Mouse (Mus musculus) heart, embryonic 14.5 days (tissue): ENCODE measurements around the gene Adam12. TPM values are rescaled to one million over a fixed set of nuclear protein-coding genes. Genes with fewer than 3 reads are reported as not detected.

Experiments
- ATAC-seq: fragments of 200-750 bp; cut with Nextera tagmentation; 2 replicates; pipeline ENCODE4 v1.8.0; 2017; ENCODE audit warnings: low read depth, moderate TSS enrichment; ENCODE audit not compliant: insufficient number of reproducible peaks, insufficient read depth, low FRiP score
- H3K27ac ChIP-seq, 2 experiments: fragments of 200-500 bp in 1 of 2; fragments of 300-500 bp in 1 of 2; sonication (generic) in 1 of 2; replicated peaks in 1 of 2; 2 replicates each; pipeline ENCODE4 v1.5.1; 2012 to 2014; ENCODE audit warnings: low read depth in 2 of 2, low read length in 2 of 2, control low read depth in 1 of 2, mild to moderate bottlenecking in 1 of 2, mixed read lengths in 1 of 2; ENCODE audit not compliant: control insufficient read depth in 1 of 2, insufficient read depth in 1 of 2
- H3K27me3 ChIP-seq: fragments of 300-500 bp; sonication (generic); 2 replicates; pipeline ENCODE4 v1.6.1; 2014; ENCODE audit warnings: mild to moderate bottlenecking, low read length, control low read depth; ENCODE audit not compliant: control insufficient read depth, insufficient read depth
- H3K36me3 ChIP-seq: fragments of 300-500 bp; sonication (generic); 2 replicates; pipeline ENCODE4 v1.6.1; 2014; ENCODE audit warnings: mild to moderate bottlenecking, control low read depth, low read length, mixed read lengths; ENCODE audit not compliant: control insufficient read depth, insufficient read depth
- H3K4me1 ChIP-seq, 2 experiments: fragments of 200-500 bp in 1 of 2; fragments of 300-500 bp in 1 of 2; sonication (generic) in 1 of 2; 2 replicates each; pipeline ENCODE4 v1.6.1; 2012 to 2014; ENCODE audit warnings: low read length in 2 of 2, control low read depth in 1 of 2, mixed read lengths in 1 of 2; ENCODE audit not compliant: control insufficient read depth in 2 of 2, insufficient read depth in 2 of 2
- H3K4me2 ChIP-seq: fragments of 300-500 bp; sonication (generic); 2 replicates; pipeline ENCODE4 v1.6.1; 2014; ENCODE audit warnings: mild to moderate bottlenecking, low read length
- H3K4me3 ChIP-seq, 2 experiments: fragments of 200-500 bp in 1 of 2; fragments of 300-500 bp in 1 of 2; sonication (generic) in 1 of 2; 2 replicates each; pipeline ENCODE4 v1.5.1; 2012 to 2014; ENCODE audit warnings: low read length in 2 of 2, mild to moderate bottlenecking in 2 of 2, control low read depth in 1 of 2, low read depth in 1 of 2, moderate library complexity in 1 of 2; ENCODE audit not compliant: control insufficient read depth in 1 of 2, insufficient read depth in 1 of 2
- H3K9ac ChIP-seq: fragments of 300-500 bp; sonication (generic); 2 replicates; pipeline ENCODE4 v1.6.1; 2014; ENCODE audit warnings: mild to moderate bottlenecking, low read length
- H3K9me3 ChIP-seq: fragments of 300-500 bp; sonication (generic); 2 replicates; pipeline ENCODE4 v1.6.1; 2016; ENCODE audit warnings: low read length, control low read depth; ENCODE audit not compliant: control insufficient read depth
- WGBS: fragments of 180-500 bp; shearing (Covaris S2); extraction: QIAGEN DNeasy Blood & Tissue Kit; methylation state at CpG from one replicate; pipeline ENCODE4 v1.1.7; 2014; 5-methylcytosine and 5-hydroxymethylcytosine counted together
- polyA plus RNA-seq: library from polyadenylated mRNA; unstranded; fragments of >200 nt; fragmentation: Nextera tagmentation; extraction: Ambion mirVana; gene quantifications from 2 replicates; pipeline ENCODE4 v1.2.1, GENCODE M21; 2014

The Adam12 gene
- polyA plus RNA-seq, 1 experiment from 2014 or later: 7.3 TPM

DNA sequence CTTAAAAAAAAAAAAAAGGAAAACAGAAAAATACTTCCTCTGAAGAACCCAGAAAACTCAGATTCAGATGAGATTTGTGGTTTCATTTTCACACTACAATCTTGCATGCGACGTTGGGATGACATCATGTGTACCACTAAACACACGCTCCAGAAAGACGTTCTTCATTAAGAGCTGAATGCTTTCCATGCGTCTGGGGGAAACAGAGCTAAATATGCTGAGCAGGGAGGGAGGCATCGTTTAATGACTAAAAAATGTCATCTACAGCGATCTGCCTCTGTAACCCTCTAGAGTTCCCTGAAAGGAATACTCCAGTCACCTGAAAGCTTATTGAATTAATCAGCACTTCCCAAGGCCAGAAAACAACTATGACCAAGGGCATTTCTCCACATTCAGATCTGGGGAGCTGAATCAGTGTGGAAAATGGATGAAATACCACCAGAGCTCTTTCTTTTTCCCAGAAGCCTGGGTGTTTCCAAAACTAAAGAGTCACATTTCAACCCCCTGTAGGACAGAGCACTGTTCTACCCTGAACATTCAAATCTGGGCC, 203.6 kb downstream of the Adam12 start:
- Histone ChIP-seq H3K9me3 (no peaks in the 10 kb centered on the region), H3K4me3 (no peak overlapping the region), H3K27me3 (no peaks in the 10 kb centered on the region), H3K27ac (no peak overlapping the region), H3K4me1 (peaks cover 10 to 13% of the 10 kb centered on the region in 2 experiments), H3K36me3 (no peaks in the 10 kb centered on the region), H3K4me2 (no peak overlapping the region), H3K9ac (no peak overlapping the region)
- ATAC-seq: no peak
- WGBS: 73% methylated on average over 7 of the region's 7 CpGs

DNA sequence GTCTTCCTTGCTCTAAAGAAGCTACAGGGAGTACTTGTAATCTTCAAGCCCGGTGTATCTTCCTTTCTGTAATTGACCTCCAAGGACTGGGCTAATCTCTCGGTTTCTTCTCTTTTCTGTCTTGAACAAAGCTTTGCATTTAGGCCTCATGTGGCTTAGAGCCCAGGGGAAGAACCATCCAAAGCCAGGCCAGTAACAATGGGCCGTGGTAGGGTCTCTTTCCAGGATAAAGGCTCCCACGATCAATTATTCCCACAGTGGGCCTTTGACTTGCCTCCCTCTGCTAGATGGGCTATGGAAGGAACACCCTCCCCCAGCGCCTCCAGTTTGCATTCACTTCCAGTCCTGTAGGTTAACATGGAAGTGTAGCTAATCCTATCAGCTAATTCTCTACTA, 204.9 kb downstream of the Adam12 start:
- no peak overlapping the region for H3K4me3 ChIP-seq
- no peaks in the 10 kb centered on the region for H3K36me3 ChIP-seq
- 62% methylated on average over 5 of the region's 5 CpGs for WGBS
- no peaks in the 10 kb centered on the region for H3K9me3 ChIP-seq
- peak overlapping the region in 1 of 2 experiments; percentile 62; a peak in 1 of 4 replicates for H3K27ac ChIP-seq
- no peaks in the 10 kb centered on the region for H3K27me3 ChIP-seq
- ATAC-seq: no peak
- no peak overlapping the region for H3K9ac ChIP-seq
- H3K4me2 ChIP-seq: no peak overlapping the region
- H3K4me1 ChIP-seq: peaks cover 10 to 13% of the 10 kb centered on the region in 2 experiments

DNA sequence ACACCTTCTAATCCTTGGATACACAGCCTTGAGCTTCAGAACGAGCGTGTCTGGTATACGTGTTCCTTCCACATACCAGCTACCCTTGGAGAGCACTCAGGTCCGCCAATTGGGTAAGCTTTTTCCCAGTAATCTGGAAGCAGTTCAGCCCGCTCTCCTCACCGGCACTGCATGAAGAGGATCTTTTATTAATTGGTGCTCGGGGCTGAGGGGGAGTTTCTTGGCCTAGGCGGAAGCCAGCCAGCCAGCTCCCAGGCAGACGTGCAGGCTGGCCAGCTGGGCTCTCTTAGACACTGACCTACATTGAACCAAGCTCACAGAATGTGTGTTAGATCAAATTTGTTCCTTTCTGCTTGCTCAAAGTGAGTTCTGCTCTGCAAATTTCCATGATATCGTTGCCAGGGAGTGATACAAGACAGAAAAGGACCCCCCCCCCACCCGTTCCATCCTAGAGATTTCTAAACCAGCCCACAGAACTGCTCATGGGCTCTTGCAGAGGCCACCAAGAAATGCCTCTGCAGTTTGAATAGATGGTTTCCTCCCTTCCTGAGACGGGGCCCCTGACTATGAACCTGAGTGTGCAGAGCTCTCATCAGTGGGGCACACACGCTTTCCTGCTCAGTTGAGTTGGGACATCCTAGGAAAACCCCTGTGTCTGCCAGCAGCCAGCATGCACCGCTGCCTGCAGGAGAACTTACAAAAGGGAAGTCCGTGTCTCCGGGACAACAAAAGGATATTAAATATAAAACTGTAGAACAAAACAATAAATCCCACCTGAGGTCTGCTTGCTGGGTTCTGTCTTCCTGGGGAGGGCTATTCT, 205.5 kb downstream of the Adam12 start:
- H3K9me3 ChIP-seq: no peaks in the 10 kb centered on the region
- ATAC-seq: no peak
- H3K4me3 ChIP-seq: no peak overlapping the region
- H3K4me1 ChIP-seq: peaks cover 6 to 8% of the 10 kb centered on the region in 2 experiments; a peak in 3 of 4 replicates
- no peaks in the 10 kb centered on the region for H3K27me3 ChIP-seq
- WGBS: 53% methylated on average over 16 of the region's 16 CpGs
- no peak overlapping the region for H3K4me2 ChIP-seq
- peak overlapping the region; percentile 43 to 62; a peak in 3 of 4 replicates for H3K27ac ChIP-seq
- no peak overlapping the region for H3K9ac ChIP-seq
- no peaks in the 10 kb centered on the region for H3K36me3 ChIP-seq

DNA sequence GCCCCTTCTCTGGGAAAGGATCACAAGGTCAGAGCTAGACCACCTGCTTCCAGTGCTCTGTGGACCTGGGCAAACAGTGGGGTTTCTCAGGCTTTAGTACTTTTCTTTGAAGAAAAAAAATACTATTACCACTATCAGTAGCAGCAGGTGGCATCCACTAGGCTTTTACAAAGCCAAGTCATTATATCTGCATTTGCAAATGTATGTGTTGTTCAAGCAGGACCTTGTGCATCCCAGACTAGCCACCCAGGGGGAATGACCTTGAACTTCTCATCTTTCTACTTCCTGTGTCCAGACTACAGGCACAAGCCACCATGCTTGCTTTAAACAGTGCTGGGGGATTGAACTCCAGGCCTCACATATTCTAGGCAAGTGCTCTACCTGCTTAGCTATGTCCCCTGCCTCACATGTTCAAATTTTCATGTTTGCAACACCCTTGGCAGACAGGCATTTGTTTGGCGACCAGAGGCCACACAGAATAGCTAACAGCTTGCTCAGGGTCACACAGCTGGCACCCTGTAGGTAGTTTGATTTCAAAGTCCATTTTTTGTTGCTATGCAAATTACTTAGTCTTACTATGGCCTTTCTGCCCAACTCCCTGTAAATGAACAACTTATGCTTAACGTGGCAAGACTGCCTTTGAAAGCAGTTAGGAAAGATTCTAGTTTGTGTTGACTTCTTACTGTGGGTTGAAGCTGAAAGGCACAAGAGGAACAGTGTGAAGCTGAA, 209.6 kb downstream of the Adam12 start:
- 66% methylated on average over 2 of the region's 2 CpGs for WGBS
- Histone ChIP-seq H3K9me3 (no peaks in the 10 kb centered on the region), H3K4me1 (peaks cover 8 to 12% of the 10 kb centered on the region in 2 experiments; a peak in 3 of 4 replicates), H3K4me2 (no peak overlapping the region), H3K9ac (no peak overlapping the region), H3K27ac (no peak overlapping the region), H3K27me3 (no peaks in the 10 kb centered on the region), H3K36me3 (no peaks in the 10 kb centered on the region), H3K4me3 (no peak overlapping the region)
- no peak for ATAC-seq

DNA sequence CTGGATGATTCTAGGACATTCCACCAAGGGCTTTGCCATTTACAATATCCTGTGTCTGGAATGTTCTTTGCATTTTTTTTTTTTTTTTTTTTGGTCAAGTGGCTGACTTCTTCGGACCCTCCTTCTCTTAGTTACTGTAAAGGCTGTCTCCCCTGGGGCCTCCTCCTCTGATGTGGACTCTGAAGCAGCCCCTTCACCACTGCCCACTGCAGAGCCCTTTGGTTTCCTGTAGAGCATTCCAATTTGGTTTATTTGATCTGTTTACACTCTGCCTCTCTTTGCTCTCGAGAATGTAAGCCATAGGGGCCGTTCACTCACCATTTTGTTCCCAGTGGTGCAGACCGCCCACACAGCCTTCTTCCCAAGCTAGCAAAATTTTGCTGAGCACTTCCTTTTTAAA, 216.7 kb downstream of the Adam12 start:
- Histone ChIP-seq H3K27ac (no peak overlapping the region), H3K9me3 (no peaks in the 10 kb centered on the region), H3K27me3 (no peaks in the 10 kb centered on the region), H3K4me2 (no peak overlapping the region), H3K4me1 (peaks cover 0 to 8% of the 10 kb centered on the region in 2 experiments; a peak in 2 of 4 replicates), H3K9ac (no peak overlapping the region), H3K36me3 (no peaks in the 10 kb centered on the region), H3K4me3 (no peak overlapping the region)
- no peak for ATAC-seq
- 64% methylated on average over 4 of the region's 4 CpGs for WGBS

DNA sequence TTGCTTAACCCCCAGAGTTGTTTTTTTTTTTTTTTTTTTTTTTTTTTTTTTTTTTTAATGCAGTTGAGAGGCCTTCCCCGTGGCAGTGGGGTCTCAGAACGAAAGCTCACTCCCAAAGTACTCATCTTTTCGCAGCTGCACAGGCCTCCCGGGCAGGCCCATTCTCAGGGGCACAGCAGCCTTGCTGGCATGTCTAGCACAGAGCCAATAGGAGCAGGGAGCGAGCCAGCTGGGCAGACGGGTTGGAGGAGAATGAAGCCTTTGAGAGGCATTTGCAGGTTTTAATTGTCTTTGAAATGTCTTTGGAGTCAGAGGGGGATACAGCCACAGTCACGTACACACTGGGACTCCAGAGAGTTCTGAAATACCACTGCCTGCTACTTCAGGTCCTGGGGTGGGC, 217.2 kb downstream of the Adam12 start:
- H3K27me3 ChIP-seq: no peaks in the 10 kb centered on the region
- H3K36me3 ChIP-seq: no peaks in the 10 kb centered on the region
- H3K27ac ChIP-seq: no peak overlapping the region
- H3K9me3 ChIP-seq: no peaks in the 10 kb centered on the region
- no peak overlapping the region for H3K4me2 ChIP-seq
- ATAC-seq: no peak
- WGBS: 70% methylated on average over 7 of the region's 7 CpGs
- H3K4me1 ChIP-seq: peaks cover 0 to 8% of the 10 kb centered on the region in 2 experiments; a peak in 2 of 4 replicates
- no peak overlapping the region for H3K9ac ChIP-seq
- no peak overlapping the region for H3K4me3 ChIP-seq

DNA sequence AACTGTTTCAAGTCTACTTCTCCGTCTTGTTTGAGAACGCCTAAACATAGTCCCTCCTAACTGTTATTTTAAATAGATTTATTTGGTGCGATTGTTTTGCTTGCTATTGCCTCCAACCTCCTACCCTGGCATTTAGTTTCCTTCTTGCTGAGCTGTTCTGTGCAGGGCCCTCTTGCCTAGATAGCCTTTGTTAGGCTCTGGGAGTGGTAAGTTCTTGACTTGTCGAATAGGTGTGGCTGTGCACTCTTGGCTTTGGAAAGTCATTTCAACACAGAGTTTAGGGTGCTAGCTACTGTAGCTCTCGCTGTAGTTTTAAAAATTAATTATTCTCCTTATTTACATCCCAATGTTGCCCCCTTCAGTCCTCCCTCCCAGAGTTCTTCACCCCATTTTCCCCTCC, 222.8 kb downstream of the Adam12 start:
- ATAC-seq: no peak
- Histone ChIP-seq H3K27ac (no peak overlapping the region), H3K36me3 (no peaks in the 10 kb centered on the region), H3K4me3 (no peak overlapping the region), H3K4me1 (peaks cover under 1 to 4% of the 10 kb centered on the region in 2 experiments; a peak in 2 of 4 replicates), H3K4me2 (no peak overlapping the region), H3K27me3 (no peaks in the 10 kb centered on the region), H3K9ac (no peak overlapping the region), H3K9me3 (peaks cover 5% of the 10 kb centered on the region)
- WGBS: 65% methylated on average over 5 of the region's 5 CpGs
